Mouse (Mus musculus) skeletal muscle tissue, postnatal 0 days (tissue): ENCODE results near the gene Olfr1024. TPM values are rescaled to one million over a fixed set of nuclear protein-coding genes. Genes with fewer than 3 reads are reported as not detected.

Source experiments
- polyA plus RNA-seq: library from polyadenylated mRNA; unstranded; fragments of >200 nt; fragmentation: Nextera tagmentation; extraction: Ambion mirVana; gene quantifications from 2 replicates; pipeline ENCODE4 v1.2.1, GENCODE M21; 2015

Gene Olfr1024
- not detected in 2 replicates for polyA plus RNA-seq

GRCm38 (mm10) chr2:85904952-85905351 lies at the start of gene Olfr1024:
Gene Olfr1024 (minus strand): TSS chr2:85905052.

GRCm38 (mm10) chr2:85950137-85950536 lies 45.3 kb upstream of the Olfr1024 start, which contains the start of gene Olfr1028:
Gene Olfr1028 (plus strand): TSS chr2:85950437.

GRCm38 (mm10) chr2:85921258-85921657 lies 16.4 kb upstream of the Olfr1024 start, which contains the start of gene Olfr1026:
Gene Olfr1026 (plus strand): TSS chr2:85921558.

DNA sequence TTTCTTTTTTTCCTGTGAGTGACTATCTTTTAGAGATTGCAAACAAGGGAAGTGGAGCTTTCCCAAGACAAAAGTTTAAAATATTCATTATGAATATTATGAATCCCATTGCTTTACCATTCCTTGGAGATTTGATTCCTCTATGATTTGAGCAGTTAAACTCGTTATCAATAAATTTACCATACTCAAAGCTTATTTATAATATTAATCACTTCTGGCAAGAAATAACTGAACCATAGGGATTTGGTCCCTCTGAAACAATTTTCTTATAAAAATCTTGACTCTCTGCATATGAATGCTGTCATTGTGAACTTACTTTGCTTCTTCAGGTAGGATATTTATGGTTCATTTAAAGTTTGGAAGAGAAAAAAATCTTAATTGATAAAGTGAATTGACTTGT lies 10.0 kb upstream of the Olfr1024 start, which contains the start of gene Olfr1025-ps1:
Olfr1025-ps1 (plus strand) TSS at position 301 of the 400 bp plus-strand sequence.

GRCm38 (mm10) chr2:85885340-85885739 lies 19.5 kb downstream of the Olfr1024 start, which contains the start of gene Olfr1023:
Gene Olfr1023 (plus strand): TSS chr2:85885640.

DNA sequence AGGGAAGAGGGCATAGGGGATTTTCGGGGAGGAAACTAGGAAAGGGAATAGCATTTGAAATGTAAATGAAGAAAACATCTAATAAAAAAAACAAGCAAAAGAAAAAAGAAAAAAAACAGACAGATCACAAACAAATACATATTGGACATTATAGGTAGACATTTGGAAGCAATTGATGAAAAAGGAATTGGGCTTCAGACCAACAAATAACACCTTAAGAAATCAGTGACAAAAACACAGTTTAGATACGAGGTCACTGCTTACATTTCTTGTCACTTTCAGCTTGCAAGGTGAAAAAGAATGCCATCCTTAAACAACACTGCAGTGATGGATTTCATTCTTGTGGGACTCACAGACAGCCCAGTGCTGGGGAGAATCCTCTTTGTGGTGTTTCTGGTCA lies 36.6 kb downstream of the Olfr1024 start, which contains the start of gene Olfr1022:
Olfr1022 (plus strand) TSS at position 301 of the 400 bp plus-strand sequence.

Other genes starting within 250 kb of the Olfr1024 start
- gene Olfr154, start 240.6 kb downstream of the Olfr1024 start, polyA plus RNA-seq: not detected in 2 replicates
- not detected in 2 replicates for gene Olfr1006, start 226.3 kb downstream of the Olfr1024 start, polyA plus RNA-seq
- not detected in 2 replicates for gene Olfr1008, start 215.6 kb downstream of the Olfr1024 start, polyA plus RNA-seq
- not detected in 2 replicates for gene Olfr1009, start 189.6 kb downstream of the Olfr1024 start, polyA plus RNA-seq
- not detected in 2 replicates for gene Olfr1012, start 142.3 kb downstream of the Olfr1024 start, polyA plus RNA-seq
- not detected in 2 replicates for gene Olfr1013, start 138.0 kb downstream of the Olfr1024 start, polyA plus RNA-seq
- gene Olfr1014, start 132.3 kb downstream of the Olfr1024 start, polyA plus RNA-seq: not detected in 2 replicates
- not detected in 2 replicates for gene Olfr1015, start 123.0 kb downstream of the Olfr1024 start, polyA plus RNA-seq
- gene Olfr1016, start 102.5 kb downstream of the Olfr1024 start, polyA plus RNA-seq: not detected in 2 replicates
- gene Olfr1018, start 86.6 kb downstream of the Olfr1024 start, polyA plus RNA-seq: not detected in 2 replicates
- gene Olfr1019, start 59.6 kb downstream of the Olfr1024 start, polyA plus RNA-seq: not detected in 2 replicates
- gene Olfr1020, start 58.0 kb downstream of the Olfr1024 start, polyA plus RNA-seq: not detected in 2 replicates
- not detected in 2 replicates for gene Olfr1022, start 36.5 kb downstream of the Olfr1024 start, polyA plus RNA-seq
- gene Olfr1023, start 19.4 kb downstream of the Olfr1024 start, polyA plus RNA-seq: not detected in 2 replicates
- not detected in 2 replicates for gene Olfr1025-ps1, start 10.1 kb upstream of the Olfr1024 start, polyA plus RNA-seq
- not detected in 2 replicates for gene Olfr1026, start 16.5 kb upstream of the Olfr1024 start, polyA plus RNA-seq
- gene Olfr1028, start 45.4 kb upstream of the Olfr1024 start, polyA plus RNA-seq: not detected in 2 replicates
- not detected in 2 replicates for gene Olfr1029, start 68.8 kb upstream of the Olfr1024 start, polyA plus RNA-seq
- gene Olfr1030, start 74.2 kb upstream of the Olfr1024 start, polyA plus RNA-seq: not detected in 2 replicates
- gene Olfr1031, start 85.3 kb upstream of the Olfr1024 start, polyA plus RNA-seq: not detected in 2 replicates
- not detected in 2 replicates for gene Olfr1032, start 100.5 kb upstream of the Olfr1024 start, polyA plus RNA-seq
- 0.53 and 2.5 TPM in 2 replicates for gene Olfr1033, start 115.6 kb upstream of the Olfr1024 start, polyA plus RNA-seq
- gene Olfr1034, start 140.8 kb upstream of the Olfr1024 start, polyA plus RNA-seq: not detected in 2 replicates
- not detected in 2 replicates for gene Olfr1036, start 168.9 kb upstream of the Olfr1024 start, polyA plus RNA-seq
- gene Olfr1037, start 182.3 kb upstream of the Olfr1024 start, polyA plus RNA-seq: not detected in 2 replicates
- not detected in 2 replicates for gene Olfr1039, start 230.9 kb upstream of the Olfr1024 start, polyA plus RNA-seq
- gene Olfr1040, start 241.7 kb upstream of the Olfr1024 start, polyA plus RNA-seq: not detected in 2 replicates